Mouse (Mus musculus): ENCODE results near the gene Pex19. TPM values are rescaled to one million over a fixed set of nuclear protein-coding genes. Genes with fewer than 3 reads are reported as not detected.

Pex19 gene
- total RNA-seq (2014; fragmentation: Nextera tagmentation) (47.6 and 55.4 TPM in 2 replicates), total RNA-seq (2017) (51.8 and 54.2 TPM in 2 replicates), polyA plus RNA-seq (2012) (12.5 and 24.9 TPM in 2 replicates)

GRCm38 (mm10) chr1:172126376-172127347 is at the start of gene Pex19:
TSS of gene Pex19 (plus strand) at chr1:172126755.
- no peaks in the 10 kb centered on the region for H3K27me3 ChIP-seq (ENCODE audit: insufficient read depth, low read length)
- H3K9me3 ChIP-seq (replicated peaks), result no peaks in the 10 kb centered on the region
- H3K4me3 ChIP-seq (ENCODE audit: low read depth, low read length), result peak within 1 kb of the TSS; percentile 76
- ATAC-seq (ENCODE audit: extremely low read depth, insufficient number of reproducible peaks, low FRiP score, poor library complexity, severe bottlenecking), result peak; percentile 92
- TF ChIP-seq POLR2AphosphoS5 (IDR thresholded peaks at IDR 0.05; ENCODE audit: insufficient replicate concordance, low read depth, low read length) (no peak), CTCF (IDR thresholded peaks at IDR 0.05; ENCODE audit: low read depth, low read length) (no peak), GATA1 (IDR thresholded peaks at IDR 0.05; ENCODE audit: borderline replicate concordance, low read length) (no peak), TAL1 (conservative IDR thresholded peaks at IDR 0.05; ENCODE audit: low read depth, low read length) (no peak), GATA2 (IDR thresholded peaks at IDR 0.05; ENCODE audit: borderline replicate concordance, low read depth, low read length) (no peak)
- peaks cover 55% of the 10 kb centered on the region for H3K36me3 ChIP-seq (replicated peaks)
- peak; percentile 73 for DNase-seq (ENCODE audit: low spot score)
- peaks cover 21% of the 10 kb centered on the region for H3K4me1 ChIP-seq (ENCODE audit: insufficient read depth, low read depth, low read length)

GRCm38 (mm10) chr1:172077981-172078380 is 48.6 kb upstream of the Pex19 start:
- ATAC-seq (ENCODE audit: extremely low read depth, insufficient number of reproducible peaks, low FRiP score, poor library complexity, severe bottlenecking) (no peak), DNase-seq (ENCODE audit: low spot score) (no peak)
- Histone ChIP-seq H3K4me3 (ENCODE audit: low read depth, low read length) (no peak overlapping the region), H3K27me3 (ENCODE audit: insufficient read depth, low read length) (no peaks in the 10 kb centered on the region), H3K4me1 (ENCODE audit: insufficient read depth, low read depth, low read length) (peaks cover 8% of the 10 kb centered on the region), H3K9me3 (replicated peaks) (no peaks in the 10 kb centered on the region), H3K36me3 (replicated peaks) (peaks cover 73% of the 10 kb centered on the region)
- no peak for TF ChIP-seq GATA2 (IDR thresholded peaks at IDR 0.05; ENCODE audit: borderline replicate concordance, low read depth, low read length)
- TF ChIP-seq CTCF (IDR thresholded peaks at IDR 0.05; ENCODE audit: low read depth, low read length), result no peak
- TF ChIP-seq TAL1 (conservative IDR thresholded peaks at IDR 0.05; ENCODE audit: low read depth, low read length), result no peak
- no peak for TF ChIP-seq GATA1 (IDR thresholded peaks at IDR 0.05; ENCODE audit: borderline replicate concordance, low read length)
- no peak for TF ChIP-seq POLR2AphosphoS5 (IDR thresholded peaks at IDR 0.05; ENCODE audit: insufficient replicate concordance, low read depth, low read length)

GRCm38 (mm10) chr1:172082101-172082898 is 44.3 kb upstream of the Pex19 start, which contains the start of the genes Copa and Ncstn:
TSS of gene Copa (plus strand) at chr1:172082529.
TSS of gene Ncstn (minus strand) at chr1:172082795.
- no peaks in the 10 kb centered on the region for H3K27me3 ChIP-seq (ENCODE audit: insufficient read depth, low read length)
- TF ChIP-seq GATA1 (IDR thresholded peaks at IDR 0.05; ENCODE audit: borderline replicate concordance, low read length) (no peak), POLR2AphosphoS5 (IDR thresholded peaks at IDR 0.05; ENCODE audit: insufficient replicate concordance, low read depth, low read length) (no peak), CTCF (IDR thresholded peaks at IDR 0.05; ENCODE audit: low read depth, low read length) (no peak), GATA2 (IDR thresholded peaks at IDR 0.05; ENCODE audit: borderline replicate concordance, low read depth, low read length) (no peak), TAL1 (conservative IDR thresholded peaks at IDR 0.05; ENCODE audit: low read depth, low read length) (no peak)
- peak; percentile 96 for ATAC-seq (ENCODE audit: extremely low read depth, insufficient number of reproducible peaks, low FRiP score, poor library complexity, severe bottlenecking)
- H3K4me1 ChIP-seq (ENCODE audit: insufficient read depth, low read depth, low read length), result peaks cover 22% of the 10 kb centered on the region
- H3K36me3 ChIP-seq (replicated peaks), result peaks cover 46% of the 10 kb centered on the region
- peak within 1 kb of the TSS; percentile 76 for H3K4me3 ChIP-seq (ENCODE audit: low read depth, low read length)
- peak; percentile 80 for DNase-seq (ENCODE audit: low spot score)
- H3K9me3 ChIP-seq (replicated peaks), result no peaks in the 10 kb centered on the region

GRCm38 (mm10) chr1:172082899-172083445 is 43.6 kb upstream of the Pex19 start:
- peak; percentile 24; the same call in 1 of the 2 replicates for ATAC-seq (ENCODE audit: extremely low read depth, insufficient number of reproducible peaks, low FRiP score, poor library complexity, severe bottlenecking)

GRCm38 (mm10) chr1:172093522-172093921 is 33.0 kb upstream of the Pex19 start:
- ATAC-seq (ENCODE audit: extremely low read depth, insufficient number of reproducible peaks, low FRiP score, poor library complexity, severe bottlenecking), result no peak
- H3K9me3 ChIP-seq (replicated peaks), result no peaks in the 10 kb centered on the region
- H3K36me3 ChIP-seq (replicated peaks), result peaks cover 89% of the 10 kb centered on the region
- H3K4me1 ChIP-seq (ENCODE audit: insufficient read depth, low read depth, low read length), result 0 out of 2 replicates have a peak, but pooled peaks cover 3% of the 10 kb centered on the region
- H3K4me3 ChIP-seq (ENCODE audit: low read depth, low read length), result no peak overlapping the region
- no peaks in the 10 kb centered on the region for H3K27me3 ChIP-seq (ENCODE audit: insufficient read depth, low read length)
- TF ChIP-seq TAL1 (conservative IDR thresholded peaks at IDR 0.05; ENCODE audit: low read depth, low read length) (no peak), CTCF (IDR thresholded peaks at IDR 0.05; ENCODE audit: low read depth, low read length) (no peak), GATA1 (IDR thresholded peaks at IDR 0.05; ENCODE audit: borderline replicate concordance, low read length) (no peak), GATA2 (IDR thresholded peaks at IDR 0.05; ENCODE audit: borderline replicate concordance, low read depth, low read length) (no peak)
- no peak for DNase-seq (ENCODE audit: low spot score)

More at GRCm38 (mm10) chr1:172082899-172083445, 43.6 kb upstream of the Pex19 start:
- Histone ChIP-seq H3K4me1 (ENCODE audit: insufficient read depth, low read depth, low read length) (peaks cover 22% of the 10 kb centered on the region), H3K27me3 (ENCODE audit: insufficient read depth, low read length) (no peaks in the 10 kb centered on the region), H3K36me3 (replicated peaks) (peaks cover 40% of the 10 kb centered on the region), H3K9me3 (replicated peaks) (no peaks in the 10 kb centered on the region), H3K4me3 (ENCODE audit: low read depth, low read length) (peak overlapping the region; percentile 76)
- peak; percentile 23 for DNase-seq (ENCODE audit: low spot score)
- TF ChIP-seq CTCF (IDR thresholded peaks at IDR 0.05; ENCODE audit: low read depth, low read length), result no peak
- TF ChIP-seq GATA1 (IDR thresholded peaks at IDR 0.05; ENCODE audit: borderline replicate concordance, low read length), result no peak
- no peak for TF ChIP-seq TAL1 (conservative IDR thresholded peaks at IDR 0.05; ENCODE audit: low read depth, low read length)
- no peak for TF ChIP-seq POLR2AphosphoS5 (IDR thresholded peaks at IDR 0.05; ENCODE audit: insufficient replicate concordance, low read depth, low read length)
- TF ChIP-seq GATA2 (IDR thresholded peaks at IDR 0.05; ENCODE audit: borderline replicate concordance, low read depth, low read length), result no peak

Data from G1E (cell line).